Mouse (Mus musculus): ENCODE data around the gene Mlec. TPM values are rescaled to one million over a fixed set of nuclear protein-coding genes. Genes with fewer than 3 reads are reported as not detected.

Mlec gene
- 26.9 TPM for polyA plus RNA-seq (2014; fragmentation: Illumina TruSeq; extraction: RNeasy Lipid Tissue Mini Kit (QIAGEN cat#74804); ENCODE audit: low read depth, low replicate concordance)

DNA sequence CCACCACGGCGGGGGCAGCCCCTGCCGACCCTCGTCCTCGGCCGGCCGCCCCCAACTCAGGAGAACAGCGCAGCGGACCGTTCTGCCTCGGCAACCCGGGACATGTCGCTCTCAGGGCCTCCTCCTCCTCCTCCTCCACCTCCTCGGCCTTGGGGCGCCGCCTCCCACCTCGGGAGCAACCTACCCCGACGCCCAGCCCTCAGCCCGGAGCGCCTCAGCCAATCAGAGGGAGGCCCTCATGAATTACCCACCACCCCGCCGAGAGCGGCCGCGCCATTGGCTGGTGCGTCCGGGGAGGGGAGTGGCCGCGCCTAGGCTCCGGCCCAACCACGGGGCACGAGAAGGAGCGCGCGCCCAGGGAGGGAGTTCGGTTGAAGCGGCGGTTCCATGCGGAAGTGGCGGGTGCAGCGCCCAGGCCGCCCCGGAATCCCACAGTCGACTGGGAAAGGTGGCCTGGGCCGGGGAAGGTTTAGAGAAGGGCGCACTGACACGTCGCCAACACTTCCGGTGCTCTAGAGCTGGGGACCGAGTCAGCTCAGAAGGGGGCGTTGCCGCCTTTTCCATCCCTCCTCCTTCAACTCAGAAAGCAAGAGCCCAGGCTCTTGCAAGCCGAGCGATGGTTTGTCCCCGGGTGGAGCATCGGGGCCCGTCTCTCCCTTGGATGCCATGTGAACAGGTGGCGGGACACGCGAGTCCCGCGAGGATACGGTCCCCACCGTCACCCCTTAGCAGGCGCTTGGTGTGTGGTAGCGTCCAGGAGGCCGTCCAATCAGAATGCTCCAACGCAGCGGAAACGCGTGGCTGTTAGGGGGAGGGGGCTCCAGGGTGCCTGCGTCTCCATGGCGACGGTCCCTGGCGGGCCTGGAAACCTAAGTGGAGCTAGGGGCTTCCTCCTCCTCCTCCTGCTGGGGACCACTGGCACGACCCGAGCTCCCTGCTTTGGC lies at the start of gene Mlec:
Gene Mlec (minus strand): TSS at position 140 of the 944 bp plus-strand sequence.

DNA sequence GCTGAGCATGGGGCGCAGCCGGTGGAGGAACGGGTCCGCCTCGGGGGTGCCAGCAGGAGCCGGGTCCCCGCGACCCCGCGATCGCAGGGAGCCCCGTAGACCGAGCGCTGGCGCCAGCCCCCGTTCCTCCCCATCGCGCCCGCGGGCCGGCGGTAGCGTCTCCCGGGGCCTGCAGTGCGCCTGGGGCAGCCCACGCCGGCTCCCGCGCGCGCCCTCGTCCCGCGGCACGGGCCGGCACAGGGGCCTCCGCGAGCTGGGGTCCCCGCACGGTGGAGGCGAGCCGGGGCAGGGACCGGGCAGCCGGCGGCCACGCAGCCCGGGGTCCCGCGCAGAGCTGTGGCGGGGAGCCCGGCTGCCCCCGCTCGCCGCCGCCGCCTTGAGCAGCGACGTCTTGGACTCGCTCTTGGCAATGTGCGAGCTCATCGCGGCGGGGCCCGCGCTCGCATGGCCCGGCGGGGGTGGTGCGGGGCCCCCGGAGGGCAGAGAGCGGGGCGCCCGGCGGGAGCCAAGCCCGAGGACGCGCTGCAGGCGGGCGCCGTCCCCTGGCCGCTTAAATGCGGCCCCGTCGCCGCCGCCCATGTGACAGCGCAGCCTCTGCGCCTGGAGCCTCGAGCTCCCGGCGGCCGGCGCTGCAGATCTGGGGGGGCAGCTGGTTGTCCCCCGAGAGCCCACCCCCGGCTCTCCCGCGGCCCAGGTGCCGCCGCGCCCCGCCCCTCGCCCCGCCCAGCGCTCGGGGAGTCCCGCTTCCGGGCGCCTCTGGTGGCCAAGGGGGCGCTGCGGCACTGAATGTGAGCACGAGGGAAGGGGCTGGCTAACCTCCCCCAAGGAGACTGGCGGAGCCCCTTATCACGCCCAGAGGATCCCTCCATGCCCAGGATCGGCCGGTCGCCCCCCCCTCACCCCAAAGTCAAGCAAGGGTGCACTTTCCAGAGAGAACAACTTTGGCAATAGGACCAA lies 36.0 kb upstream of the Mlec start, which contains the start of gene Cabp1:
Gene Cabp1 (minus strand): TSS at position 713 of the 957 bp plus-strand sequence.

DNA sequence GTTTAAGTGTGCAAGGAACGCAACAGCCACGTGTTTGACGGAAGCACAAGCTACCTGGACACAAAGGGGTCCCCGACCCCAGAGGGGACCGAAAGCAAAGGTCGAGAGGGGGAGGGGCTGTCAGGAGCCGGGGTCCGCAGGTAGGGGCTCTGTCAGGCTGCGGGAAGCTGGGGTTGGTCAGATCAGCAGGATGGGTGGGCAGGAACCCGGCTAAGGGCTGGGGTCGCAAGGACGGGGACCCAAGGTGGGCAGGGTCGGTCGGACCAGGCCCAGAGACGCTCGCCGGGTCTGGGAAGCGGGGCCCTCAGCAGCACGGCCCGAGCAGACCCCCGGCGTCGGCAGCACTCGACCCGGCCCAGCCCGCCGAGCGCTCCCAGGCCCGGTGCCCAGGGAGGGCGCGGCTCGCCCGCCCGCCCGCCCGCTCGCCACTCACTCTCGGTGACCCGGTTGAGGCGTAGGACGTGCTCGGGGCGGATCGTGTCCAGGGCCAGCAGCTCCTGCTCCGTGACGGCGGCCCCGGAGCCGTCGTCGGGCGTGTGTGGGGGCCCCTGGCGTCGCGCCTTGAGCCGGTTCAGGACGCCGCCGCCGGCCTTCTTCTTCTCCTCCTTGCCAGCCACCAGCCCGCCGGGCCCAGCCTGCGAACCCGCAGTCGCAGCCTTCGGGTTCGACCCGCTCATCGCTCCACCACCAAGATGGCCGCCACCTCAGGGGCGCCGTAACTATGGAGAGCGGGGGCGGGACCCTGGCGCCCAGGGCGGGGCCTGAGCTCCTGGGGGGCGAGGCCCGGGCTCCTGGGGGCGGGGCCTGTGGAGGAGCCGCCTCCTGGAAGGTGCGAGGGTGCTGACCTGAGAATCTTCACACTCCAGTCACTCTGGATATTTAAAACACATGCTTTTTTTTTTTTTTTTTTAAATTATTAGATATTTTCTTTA lies 23.5 kb downstream of the Mlec start, which contains the start of gene Unc119b:
Gene Unc119b (minus strand): TSS at position 742 of the 932 bp plus-strand sequence.

DNA sequence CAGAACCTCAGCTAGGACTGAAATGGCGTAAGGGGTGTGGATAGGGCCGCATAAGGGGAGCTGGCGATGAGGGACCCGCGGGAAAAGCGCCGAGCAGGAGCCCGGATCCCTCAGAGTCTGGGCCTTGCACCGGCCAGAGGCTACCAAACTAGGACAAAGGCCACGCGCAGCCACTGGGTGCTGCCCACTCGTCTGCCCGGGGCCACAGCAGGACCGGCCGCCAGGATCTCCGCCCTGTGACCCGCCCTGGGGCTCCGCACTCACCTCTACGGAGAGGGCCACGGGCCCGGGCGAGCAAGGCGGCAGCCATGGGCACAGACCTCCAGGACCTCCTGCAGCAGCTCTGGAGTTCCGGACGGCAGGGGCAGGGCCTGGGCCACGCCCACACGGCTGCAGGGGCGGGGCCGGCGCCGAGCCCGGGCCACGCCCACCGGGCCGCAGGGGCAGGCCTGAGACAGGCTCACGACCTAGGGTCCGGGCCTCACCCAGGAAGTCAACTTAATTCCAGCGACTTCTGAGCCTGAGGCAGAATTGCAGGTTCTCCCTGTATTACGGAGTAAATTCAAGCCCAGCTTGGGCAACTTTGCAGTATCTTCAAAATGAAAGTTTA lies 38.9 kb downstream of the Mlec start, which contains the start of gene Acads:
Gene Acads (minus strand): TSS at position 386 of the 610 bp plus-strand sequence.

DNA sequence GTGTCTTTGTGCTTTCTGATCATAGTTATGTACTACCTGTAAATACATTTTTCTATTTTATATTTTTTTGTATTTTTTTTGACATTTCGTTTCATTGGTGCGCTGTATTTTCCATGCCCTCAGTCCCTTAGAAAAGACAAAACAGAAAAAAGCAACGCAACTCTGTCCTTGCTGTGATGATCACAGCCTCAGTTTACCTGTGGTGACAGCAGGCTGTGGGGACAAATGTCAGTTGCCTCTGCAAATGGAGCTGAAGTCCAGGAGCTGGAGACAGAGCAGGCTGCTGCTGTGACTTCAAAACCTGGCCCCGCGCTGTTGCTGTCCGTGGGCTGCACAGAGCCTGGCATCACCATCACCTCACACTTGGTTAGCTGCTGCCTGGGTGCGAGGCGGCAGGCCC lies 59.8 kb downstream of the Mlec start, which contains the start of gene Gm10401:
Gene Gm10401 (minus strand): TSS at position 101 of the 400 bp plus-strand sequence.

Other genes with a start within 250 kb of the Mlec start
- gene Oasl1, start 234.9 kb downstream of the Mlec start, polyA plus RNA-seq (2014; fragmentation: Illumina TruSeq; extraction: RNeasy Lipid Tissue Mini Kit (QIAGEN cat#74804); ENCODE audit: low read depth, low replicate concordance) = 1.8 TPM
- gene 2210016L21Rik, start 216.0 kb downstream of the Mlec start, polyA plus RNA-seq (2014; fragmentation: Illumina TruSeq; extraction: RNeasy Lipid Tissue Mini Kit (QIAGEN cat#74804); ENCODE audit: low read depth, low replicate concordance) = 1.1 TPM
- 0.42 TPM for gene Hnf1a, start 187.1 kb downstream of the Mlec start, polyA plus RNA-seq (2014; fragmentation: Illumina TruSeq; extraction: RNeasy Lipid Tissue Mini Kit (QIAGEN cat#74804); ENCODE audit: low read depth, low replicate concordance)
- 10.8 TPM for gene Sppl3, start 147.0 kb downstream of the Mlec start, polyA plus RNA-seq (2014; fragmentation: Illumina TruSeq; extraction: RNeasy Lipid Tissue Mini Kit (QIAGEN cat#74804); ENCODE audit: low read depth, low replicate concordance)
- gene Gm10401, start 59.9 kb downstream of the Mlec start, polyA plus RNA-seq (2014; fragmentation: Illumina TruSeq; extraction: RNeasy Lipid Tissue Mini Kit (QIAGEN cat#74804); ENCODE audit: low read depth, low replicate concordance) = not detected
- 11.7 TPM for gene Acads, start 38.8 kb downstream of the Mlec start, polyA plus RNA-seq (2014; fragmentation: Illumina TruSeq; extraction: RNeasy Lipid Tissue Mini Kit (QIAGEN cat#74804); ENCODE audit: low read depth, low replicate concordance)
- gene Unc119b, start 23.2 kb downstream of the Mlec start, polyA plus RNA-seq (2014; fragmentation: Illumina TruSeq; extraction: RNeasy Lipid Tissue Mini Kit (QIAGEN cat#74804); ENCODE audit: low read depth, low replicate concordance) = 4.4 TPM
- gene Cabp1, start 36.2 kb upstream of the Mlec start, polyA plus RNA-seq (2014; fragmentation: Illumina TruSeq; extraction: RNeasy Lipid Tissue Mini Kit (QIAGEN cat#74804); ENCODE audit: low read depth, low replicate concordance) = not detected
- gene Pop5, start 77.7 kb upstream of the Mlec start, polyA plus RNA-seq (2014; fragmentation: Illumina TruSeq; extraction: RNeasy Lipid Tissue Mini Kit (QIAGEN cat#74804); ENCODE audit: low read depth, low replicate concordance) = 15.9 TPM
- gene Rnf10, start 114.7 kb upstream of the Mlec start, polyA plus RNA-seq (2014; fragmentation: Illumina TruSeq; extraction: RNeasy Lipid Tissue Mini Kit (QIAGEN cat#74804); ENCODE audit: low read depth, low replicate concordance) = 28.3 TPM
- 13.9 TPM for gene Coq5, start 121.5 kb upstream of the Mlec start, polyA plus RNA-seq (2014; fragmentation: Illumina TruSeq; extraction: RNeasy Lipid Tissue Mini Kit (QIAGEN cat#74804); ENCODE audit: low read depth, low replicate concordance)
- gene Dynll1, start 142.8 kb upstream of the Mlec start, polyA plus RNA-seq (2014; fragmentation: Illumina TruSeq; extraction: RNeasy Lipid Tissue Mini Kit (QIAGEN cat#74804); ENCODE audit: low read depth, low replicate concordance) = 72.8 TPM
- 21.8 TPM for gene Srsf9, start 169.0 kb upstream of the Mlec start, polyA plus RNA-seq (2014; fragmentation: Illumina TruSeq; extraction: RNeasy Lipid Tissue Mini Kit (QIAGEN cat#74804); ENCODE audit: low read depth, low replicate concordance)
- gene Gatc, start 183.0 kb upstream of the Mlec start, polyA plus RNA-seq (2014; fragmentation: Illumina TruSeq; extraction: RNeasy Lipid Tissue Mini Kit (QIAGEN cat#74804); ENCODE audit: low read depth, low replicate concordance) = 31.2 TPM
- gene Triap1, start 183.0 kb upstream of the Mlec start, polyA plus RNA-seq (2014; fragmentation: Illumina TruSeq; extraction: RNeasy Lipid Tissue Mini Kit (QIAGEN cat#74804); ENCODE audit: low read depth, low replicate concordance) = 8.7 TPM
- 86.1 TPM for gene Cox6a1, start 190.8 kb upstream of the Mlec start, polyA plus RNA-seq (2014; fragmentation: Illumina TruSeq; extraction: RNeasy Lipid Tissue Mini Kit (QIAGEN cat#74804); ENCODE audit: low read depth, low replicate concordance)

Measured in liver, adult 10 weeks (tissue).